Mouse (Mus musculus) neural tube, embryonic 11.5 days (tissue): ENCODE results near the gene Fubp1. TPM values are rescaled to one million over a fixed set of nuclear protein-coding genes. Genes with fewer than 3 reads are reported as not detected.

Source experiments
- ATAC-seq: fragments of 200-750 bp; cut with Nextera tagmentation; 2 replicates; pipeline ENCODE4 v1.8.0; 2017; ENCODE audit warnings: moderate number of reproducible peaks, mild to moderate bottlenecking, moderate TSS enrichment, moderate library complexity; ENCODE audit not compliant: insufficient read depth, low FRiP score, low TSS enrichment
- DNase-seq: peaks from one replicate; pipeline ENCODE4 v3.0.0-alpha.2; 2015; ENCODE audit warnings: low spot score
- H3K27ac ChIP-seq: fragments of 300-500 bp; sonication (generic); 2 replicates; pipeline ENCODE4 v1.5.1; 2014; ENCODE audit warnings: low read depth, mild to moderate bottlenecking, low read length
- H3K27me3 ChIP-seq: fragments of 300-500 bp; sonication (generic); 2 replicates; pipeline ENCODE4 v1.6.1; 2014; ENCODE audit warnings: mild to moderate bottlenecking, low read length, mixed read lengths; ENCODE audit not compliant: control insufficient read depth, insufficient read depth
- H3K36me3 ChIP-seq: fragments of 300-500 bp; sonication (generic); 2 replicates; pipeline ENCODE4 v1.6.1; 2014; ENCODE audit warnings: mild to moderate bottlenecking, low read length, moderate library complexity, mixed read lengths; ENCODE audit not compliant: control insufficient read depth, insufficient read depth
- H3K4me1 ChIP-seq: fragments of 300-500 bp; sonication (generic); 2 replicates; pipeline ENCODE4 v1.6.1; 2014; ENCODE audit warnings: low read length, mixed read lengths; ENCODE audit not compliant: control insufficient read depth, insufficient read depth
- H3K4me2 ChIP-seq: fragments of 300-500 bp; sonication (generic); 2 replicates; pipeline ENCODE4 v1.6.1; 2014; ENCODE audit warnings: low read depth, mild to moderate bottlenecking, moderate library complexity
- H3K4me3 ChIP-seq: fragments of 300-500 bp; sonication (generic); 2 replicates; pipeline ENCODE4 v1.5.1; 2014; ENCODE audit warnings: low read depth, low read length
- H3K9ac ChIP-seq: fragments of 300-500 bp; sonication (generic); 2 replicates; pipeline ENCODE4 v1.6.1; 2014; ENCODE audit warnings: mild to moderate bottlenecking, low read length
- H3K9me3 ChIP-seq: fragments of 300-500 bp; sonication (generic); 2 replicates; pipeline ENCODE4 v1.6.1; 2016; ENCODE audit warnings: low read length; ENCODE audit not compliant: control insufficient read depth
- WGBS: fragments of 180-500 bp; shearing (Covaris S2); extraction: QIAGEN DNeasy Blood & Tissue Kit; methylation state at CpG from one replicate; pipeline ENCODE4 v1.1.7; 2014; 5-methylcytosine and 5-hydroxymethylcytosine counted together
- polyA plus RNA-seq: library from polyadenylated mRNA; unstranded; fragments of >200 nt; fragmentation: Nextera tagmentation; extraction: Ambion mirVana; gene quantifications from 2 replicates; pipeline ENCODE4 v1.2.1, GENCODE M21; 2014

The Fubp1 gene
- polyA plus RNA-seq, 1 experiment from 2014 or later = 403 TPM

- no peak overlapping the region for H3K9ac ChIP-seq
- ATAC-seq (no peak), DNase-seq (no peak)
- no peaks in the 10 kb centered on the region for H3K4me1 ChIP-seq
- H3K4me2 ChIP-seq = no peak overlapping the region
- H3K27ac ChIP-seq = no peak overlapping the region
- H3K9me3 ChIP-seq = no peaks in the 10 kb centered on the region
- no peak overlapping the region for H3K4me3 ChIP-seq
- WGBS = 72% methylated on average over 6 of the region's 6 CpGs
- no peaks in the 10 kb centered on the region for H3K27me3 ChIP-seq
- peaks cover 4% of the 10 kb centered on the region; the same call in 1 of the 2 replicates for H3K36me3 ChIP-seq
Measured at GRCm38 (mm10) chr3:152231333-152232100, 21.3 kb downstream of the Fubp1 start.

- Histone ChIP-seq H3K4me3 (no peak overlapping the region), H3K4me1 (no peaks in the 10 kb centered on the region), H3K9me3 (no peaks in the 10 kb centered on the region), H3K9ac (no peak overlapping the region), H3K4me2 (no peak overlapping the region), H3K36me3 (peaks cover 6% of the 10 kb centered on the region; the same call in 1 of the 2 replicates), H3K27ac (no peak overlapping the region), H3K27me3 (no peaks in the 10 kb centered on the region)
- WGBS = 93% methylated on average over 1 of the region's 1 CpGs
- no peak for DNase-seq
- ATAC-seq = no peak
Measured at GRCm38 (mm10) chr3:152235238-152235637, 25.0 kb downstream of the Fubp1 start.

- no peak overlapping the region for H3K4me2 ChIP-seq
Measured at GRCm38 (mm10) chr3:152235805-152236204, 25.6 kb downstream of the Fubp1 start.

GRCm38 (mm10) chr3:152238836-152239235 lies 28.6 kb downstream of the Fubp1 start:
- no peak overlapping the region for H3K9ac ChIP-seq
- no peak overlapping the region for H3K4me3 ChIP-seq
- H3K36me3 ChIP-seq = peaks cover 6% of the 10 kb centered on the region; the same call in 1 of the 2 replicates
- no peak overlapping the region for H3K4me2 ChIP-seq
- no peaks in the 10 kb centered on the region for H3K27me3 ChIP-seq
- H3K27ac ChIP-seq = no peak overlapping the region
- DNase-seq (no peak), ATAC-seq (no peak)
- WGBS = 74% methylated on average over 2 of the region's 2 CpGs
- no peaks in the 10 kb centered on the region for H3K4me1 ChIP-seq
- no peaks in the 10 kb centered on the region for H3K9me3 ChIP-seq

More at GRCm38 (mm10) chr3:152235805-152236204, 25.6 kb downstream of the Fubp1 start:
- ATAC-seq = no peak
- Histone ChIP-seq H3K27me3 (no peaks in the 10 kb centered on the region), H3K27ac (no peak overlapping the region), H3K9ac (no peak overlapping the region), H3K36me3 (peaks cover 6% of the 10 kb centered on the region; the same call in 1 of the 2 replicates), H3K4me3 (no peak overlapping the region), H3K4me1 (no peaks in the 10 kb centered on the region), H3K9me3 (no peaks in the 10 kb centered on the region)
- 98% methylated on average over 1 of the region's 1 CpGs for WGBS
- no peak for DNase-seq

GRCm38 (mm10) chr3:152239592-152239991 lies 29.4 kb downstream of the Fubp1 start:
- 95% methylated on average over 1 of the region's 1 CpGs for WGBS
- DNase-seq (no peak), ATAC-seq (0 out of 2 replicates have a peak, but pooled peaks have one; percentile 42)
- Histone ChIP-seq H3K27ac (no peak overlapping the region), H3K9ac (no peak overlapping the region), H3K27me3 (no peaks in the 10 kb centered on the region), H3K4me3 (no peak overlapping the region), H3K4me2 (no peak overlapping the region), H3K4me1 (no peaks in the 10 kb centered on the region), H3K9me3 (no peaks in the 10 kb centered on the region), H3K36me3 (peaks cover 6% of the 10 kb centered on the region; the same call in 1 of the 2 replicates)

- DNase-seq = no peak
- 73% methylated on average over 3 of the region's 3 CpGs for WGBS
Measured at GRCm38 (mm10) chr3:152241098-152241497, 30.9 kb downstream of the Fubp1 start.

GRCm38 (mm10) chr3:152243304-152243703 lies 33.1 kb downstream of the Fubp1 start:
- ATAC-seq (no peak), DNase-seq (no peak)
- Histone ChIP-seq H3K27me3 (no peaks in the 10 kb centered on the region), H3K9me3 (no peaks in the 10 kb centered on the region), H3K27ac (no peak overlapping the region), H3K36me3 (no peaks in the 10 kb centered on the region; the same call in 1 of the 2 replicates), H3K4me1 (no peaks in the 10 kb centered on the region), H3K4me2 (no peak overlapping the region), H3K9ac (no peak overlapping the region), H3K4me3 (no peak overlapping the region)
- WGBS = 78% methylated on average over 4 of the region's 4 CpGs

More at GRCm38 (mm10) chr3:152241098-152241497, 30.9 kb downstream of the Fubp1 start:
- no peaks in the 10 kb centered on the region for H3K4me1 ChIP-seq
- peaks cover 6% of the 10 kb centered on the region; the same call in 1 of the 2 replicates for H3K36me3 ChIP-seq
- no peak overlapping the region for H3K9ac ChIP-seq
- no peak overlapping the region for H3K27ac ChIP-seq
- H3K4me3 ChIP-seq = no peak overlapping the region
- no peaks in the 10 kb centered on the region for H3K9me3 ChIP-seq
- no peak overlapping the region for H3K4me2 ChIP-seq
- H3K27me3 ChIP-seq = no peaks in the 10 kb centered on the region
- ATAC-seq = no peak

GRCm38 (mm10) chr3:152245273-152245910 lies 35.2 kb downstream of the Fubp1 start:
- H3K36me3 ChIP-seq = no peaks in the 10 kb centered on the region
- no peaks in the 10 kb centered on the region for H3K9me3 ChIP-seq
- no peak overlapping the region for H3K9ac ChIP-seq
- no peak overlapping the region for H3K4me3 ChIP-seq
- DNase-seq = no peak
- 79% methylated on average over 5 of the region's 5 CpGs for WGBS
- H3K4me1 ChIP-seq = no peaks in the 10 kb centered on the region
- ATAC-seq = no peak
- H3K27me3 ChIP-seq = no peaks in the 10 kb centered on the region
- H3K27ac ChIP-seq = no peak overlapping the region
- H3K4me2 ChIP-seq = no peak overlapping the region
